Mouse (Mus musculus): ENCODE results near the gene Sept3.

GRCm38 (mm10) chr15:82308416-82308815 lies 33.7 kb downstream of the Sept3 start:
- TF ChIP-seq CTCF (IDR thresholded peaks at IDR 0.05; ENCODE audit: low read depth): no peak
- no peak for TF ChIP-seq EP300 (IDR thresholded peaks at IDR 0.05; ENCODE audit: low read depth)
